Mouse (Mus musculus) lung, embryonic 15.5 days (tissue): Measurements from ENCODE around the gene Wdr24. TPM values are rescaled to one million over a fixed set of nuclear protein-coding genes. Genes with fewer than 3 reads are reported as not detected.
"Not testable (repeated sequence)": the region's sequence is repeated elsewhere in the genome, so short reads cannot be mapped to it uniquely, and the experiment has no call there.

Experiments
- ATAC-seq: fragments of 200-750 bp; cut with Nextera tagmentation; 2 replicates; pipeline ENCODE4 v1.8.0; 2017; ENCODE audit warnings: moderate number of reproducible peaks, borderline replicate concordance; ENCODE audit not compliant: low FRiP score, low TSS enrichment; ENCODE audit errors: extremely low read depth
- H3K27ac ChIP-seq: fragments of 300-500 bp; sonication (generic); 2 replicates; pipeline ENCODE4 v1.5.1; 2015; ENCODE audit warnings: moderate library complexity, mild to moderate bottlenecking, inconsistent platforms
- H3K27me3 ChIP-seq: fragments of 300-500 bp; sonication (generic); 2 replicates; pipeline ENCODE4 v1.6.1; 2015; ENCODE audit warnings: inconsistent platforms
- H3K36me3 ChIP-seq: fragments of 300-500 bp; sonication (generic); 2 replicates; pipeline ENCODE4 v1.6.1; 2015; ENCODE audit warnings: inconsistent platforms
- H3K4me1 ChIP-seq: fragments of 300-500 bp; sonication (generic); 2 replicates; pipeline ENCODE4 v1.6.1; 2015; ENCODE audit warnings: inconsistent platforms
- H3K4me2 ChIP-seq: fragments of 300-500 bp; sonication (generic); 2 replicates; pipeline ENCODE4 v1.6.1; 2015; ENCODE audit warnings: inconsistent platforms, mild to moderate bottlenecking, moderate library complexity
- H3K4me3 ChIP-seq: fragments of 300-500 bp; sonication (generic); 2 replicates; pipeline ENCODE4 v1.5.1; 2015; ENCODE audit warnings: mild to moderate bottlenecking, inconsistent platforms
- H3K9ac ChIP-seq: fragments of 300-500 bp; sonication (generic); 2 replicates; pipeline ENCODE4 v1.6.1; 2015; ENCODE audit warnings: inconsistent platforms
- H3K9me3 ChIP-seq: fragments of 300-500 bp; sonication (generic); 2 replicates; pipeline ENCODE4 v1.6.1; 2016; ENCODE audit warnings: inconsistent platforms
- WGBS: fragments of 180-500 bp; shearing (Covaris S2); methylation state at CpG from one replicate; pipeline ENCODE4 v1.1.7; 2015; 5-methylcytosine and 5-hydroxymethylcytosine counted together
- polyA plus RNA-seq: library from polyadenylated mRNA; unstranded; fragments of >200 nt; fragmentation: Nextera tagmentation; extraction: Ambion mirVana; gene quantifications from 2 replicates; pipeline ENCODE4 v1.2.1, GENCODE M21; 2015

Wdr24 gene
- polyA plus RNA-seq, 1 experiment from 2014 or later = 26.5 TPM

DNA sequence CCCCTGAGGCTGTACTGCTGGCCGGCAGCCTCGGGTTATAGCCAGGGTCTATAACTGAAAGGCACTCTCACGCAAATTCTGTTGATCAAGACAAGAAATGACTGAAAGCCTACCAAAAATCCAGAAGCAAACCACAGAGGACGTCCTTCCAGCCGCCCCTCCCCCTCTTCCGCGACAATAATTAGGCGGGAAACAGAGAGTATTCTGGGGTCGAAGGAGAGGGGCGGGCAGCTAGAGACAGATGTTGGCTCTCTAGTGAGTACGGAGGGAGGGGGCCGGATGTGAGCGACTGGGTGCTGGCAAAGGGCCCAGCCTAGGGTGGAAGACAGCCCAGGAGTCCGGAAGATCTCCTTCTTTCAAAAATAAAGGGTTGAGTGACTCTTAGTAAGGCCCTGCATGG, 30.8 kb upstream of the Wdr24 start, which contains the start of gene Fam173a:
Fam173a (minus strand) TSS at position 287 of the 400 bp plus-strand sequence.
- WGBS = 2% methylated on average over 14 of the region's 14 CpGs
- Histone ChIP-seq H3K27ac (peak within 1 kb of the TSS; percentile 99), H3K9ac (peak within 1 kb of the TSS; percentile 82), H3K4me1 (peaks cover 57% of the 10 kb centered on the region), H3K9me3 (no peaks in the 10 kb centered on the region), H3K4me2 (peak within 1 kb of the TSS; percentile 87), H3K27me3 (no peaks in the 10 kb centered on the region), H3K36me3 (peaks cover 20% of the 10 kb centered on the region), H3K4me3 (peak within 1 kb of the TSS; percentile 88)
- ATAC-seq = peak; percentile 82

DNA sequence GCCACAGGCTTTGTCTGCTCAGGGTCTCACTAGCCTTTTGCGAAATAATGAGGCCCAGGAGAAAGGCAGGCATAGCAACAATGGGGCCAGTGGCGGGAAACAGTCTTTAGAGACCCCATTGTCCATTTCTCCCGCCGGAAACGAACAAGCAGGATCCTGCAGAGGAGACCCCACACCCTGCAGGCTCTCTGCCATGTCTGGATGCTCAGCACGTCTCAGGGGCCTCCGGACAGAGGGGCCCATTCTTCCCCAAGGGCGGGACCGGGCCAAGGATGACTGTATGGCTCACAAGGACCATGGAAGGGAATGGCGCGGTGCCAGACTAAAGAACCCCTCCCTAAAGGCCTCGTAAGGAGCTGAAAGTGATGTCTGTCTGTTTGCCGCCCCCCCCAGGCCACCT, 29.2 kb upstream of the Wdr24 start:
- Histone ChIP-seq H3K36me3 (peaks cover 8% of the 10 kb centered on the region), H3K4me2 (no peak overlapping the region), H3K27me3 (no peaks in the 10 kb centered on the region), H3K4me3 (no peak overlapping the region), H3K27ac (peak overlapping the region; percentile 99; the same call in 1 of the 2 replicates), H3K9ac (no peak overlapping the region), H3K9me3 (no peaks in the 10 kb centered on the region), H3K4me1 (peaks cover 58% of the 10 kb centered on the region)
- no peak for ATAC-seq
- WGBS = 59% methylated on average over 13 of the region's 13 CpGs

DNA sequence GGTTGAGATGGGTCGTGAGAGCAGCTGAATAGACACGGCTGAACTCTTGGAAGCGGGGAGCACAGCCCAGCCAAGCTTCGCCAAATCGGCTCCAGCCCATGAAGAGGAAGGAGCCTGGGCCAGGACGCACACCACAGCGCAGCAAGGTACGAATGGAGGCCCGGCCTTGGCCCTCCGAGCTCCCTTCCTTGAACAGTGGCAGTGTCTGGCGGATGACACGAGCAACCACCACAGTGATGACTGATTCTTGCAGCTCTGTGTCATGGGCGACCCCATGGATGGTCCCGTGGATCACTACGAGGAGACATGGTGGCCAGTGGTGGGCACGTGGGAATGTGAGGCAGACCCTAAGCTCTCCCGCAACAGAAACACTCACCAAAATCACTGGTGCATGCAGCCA, 28.4 kb upstream of the Wdr24 start:
- Histone ChIP-seq H3K27me3 (no peaks in the 10 kb centered on the region), H3K36me3 (no peaks in the 10 kb centered on the region; the same call in 1 of the 2 replicates), H3K9ac (no peak overlapping the region), H3K27ac (no peak overlapping the region), H3K9me3 (no peaks in the 10 kb centered on the region), H3K4me1 (peaks cover 58% of the 10 kb centered on the region), H3K4me3 (0 out of 2 replicates have a peak overlapping the region, but pooled peaks have one; percentile 82), H3K4me2 (peak overlapping the region; percentile 97)
- no peak for ATAC-seq
- 84% methylated on average over 17 of the region's 17 CpGs for WGBS

DNA sequence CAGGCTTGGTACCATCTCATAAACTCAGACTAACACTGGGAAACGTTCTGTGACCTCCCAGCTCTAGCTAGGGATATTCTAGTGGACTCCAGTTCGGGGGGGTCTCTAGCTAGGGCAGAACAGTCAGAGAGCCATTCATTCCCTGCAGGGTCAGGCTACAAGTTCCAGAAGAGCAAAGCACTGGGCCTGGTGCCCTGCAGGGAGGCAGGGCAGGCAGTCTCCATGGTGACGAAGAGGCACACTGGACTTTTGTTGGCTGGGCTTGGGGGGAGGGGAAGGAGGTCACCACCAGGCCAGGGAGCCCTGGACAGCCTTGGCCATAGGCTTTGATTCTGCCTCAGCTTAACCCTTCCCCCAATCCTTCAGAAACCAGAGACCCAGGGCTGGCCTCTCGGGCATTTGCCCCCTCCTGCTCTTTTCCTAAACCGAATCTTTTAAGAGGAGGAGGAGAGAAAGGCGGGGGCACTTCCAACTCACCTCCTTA, 27.8 kb upstream of the Wdr24 start, which contains the start of gene AC134908.4:
AC134908.4 (minus strand) TSS at position 51 of the 484 bp plus-strand sequence.
- no peak for ATAC-seq

DNA sequence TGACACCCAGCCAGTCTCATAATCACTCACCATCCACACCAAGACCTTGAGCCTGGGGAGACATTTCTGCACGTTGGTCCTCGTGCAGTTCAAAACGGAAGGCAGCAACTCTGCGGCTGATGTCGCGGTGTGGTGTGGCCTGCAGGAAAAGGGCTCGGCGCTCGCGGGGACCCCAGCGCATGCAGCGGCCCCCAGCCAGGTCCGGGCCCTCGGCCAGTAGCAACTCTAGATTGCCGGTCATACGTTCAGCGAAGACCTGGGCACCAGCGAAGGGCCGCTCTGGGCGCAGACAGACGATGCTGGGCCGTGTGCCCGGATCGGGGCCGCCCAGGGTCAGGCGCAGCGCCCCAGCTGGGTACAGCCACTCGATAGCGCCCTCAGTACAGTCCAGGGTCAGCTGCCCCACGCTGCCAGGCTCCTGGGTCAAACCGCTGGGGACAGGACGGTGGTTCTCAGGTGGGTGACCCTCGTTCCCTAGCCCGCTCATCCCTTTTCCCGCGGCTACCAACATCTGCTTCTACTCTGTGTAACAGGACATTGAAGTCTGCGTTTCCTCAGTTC, 27.1 kb upstream of the Wdr24 start:
- Histone ChIP-seq H3K36me3 (no peaks in the 10 kb centered on the region), H3K27me3 (no peaks in the 10 kb centered on the region), H3K4me3 (peak overlapping the region; percentile 82), H3K9me3 (no peaks in the 10 kb centered on the region), H3K9ac (peak overlapping the region; percentile 70), H3K4me2 (peak overlapping the region; percentile 97), H3K27ac (0 out of 2 replicates have a peak overlapping the region, but pooled peaks have one; percentile 42), H3K4me1 (peaks cover 49% of the 10 kb centered on the region)
- 1% methylated on average over 37 of the region's 37 CpGs for WGBS
- ATAC-seq = no peak

More for the DNA sequence above, 27.8 kb upstream of the Wdr24 start, which contains the start of gene AC134908.4:
- Histone ChIP-seq H3K27me3 (no peaks in the 10 kb centered on the region), H3K4me2 (peak within 1 kb of the TSS; percentile 97), H3K4me1 (peaks cover 56% of the 10 kb centered on the region), H3K36me3 (no peaks in the 10 kb centered on the region), H3K27ac (0 out of 2 replicates have a peak within 1 kb of the TSS, but pooled peaks have one; percentile 42), H3K9ac (peak within 1 kb of the TSS; percentile 70), H3K9me3 (no peaks in the 10 kb centered on the region), H3K4me3 (peak within 1 kb of the TSS; percentile 82)
- WGBS = 15% methylated on average over 6 of the region's 6 CpGs

DNA sequence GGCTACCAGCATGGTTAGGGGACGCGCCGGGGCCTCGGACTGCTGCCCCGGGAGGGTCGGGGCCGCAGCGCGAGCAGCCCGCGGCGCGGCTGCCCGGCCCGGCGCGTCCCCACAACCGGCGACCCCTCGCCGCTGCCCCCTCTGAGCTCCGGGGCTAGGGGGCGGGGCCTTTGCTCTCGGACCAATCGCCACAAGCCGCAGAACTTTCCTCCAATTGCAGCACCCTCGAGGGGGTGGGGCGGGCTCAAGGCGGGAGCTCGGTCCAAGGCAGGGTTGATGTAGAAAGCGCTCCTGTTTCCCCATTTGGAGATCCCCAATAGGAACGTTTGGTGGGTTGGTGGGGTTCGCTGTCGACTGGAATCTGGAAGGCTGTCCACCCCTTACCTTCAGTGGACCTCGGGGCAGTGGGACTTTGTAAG, 26.5 kb upstream of the Wdr24 start, which contains the start of gene Metrn:
Metrn (minus strand) TSS at position 186 of the 419 bp plus-strand sequence.
- Histone ChIP-seq H3K9me3 (no peaks in the 10 kb centered on the region), H3K4me1 (peaks cover 46% of the 10 kb centered on the region), H3K9ac (peak within 1 kb of the TSS; percentile 70), H3K27ac (0 out of 2 replicates have a peak within 1 kb of the TSS, but pooled peaks have one; percentile 42), H3K4me3 (peak within 1 kb of the TSS; percentile 82), H3K36me3 (no peaks in the 10 kb centered on the region), H3K27me3 (no peaks in the 10 kb centered on the region), H3K4me2 (peak within 1 kb of the TSS; percentile 97)
- under 1% methylated on average over 35 of the region's 35 CpGs for WGBS
- peak; percentile 82 for ATAC-seq

DNA sequence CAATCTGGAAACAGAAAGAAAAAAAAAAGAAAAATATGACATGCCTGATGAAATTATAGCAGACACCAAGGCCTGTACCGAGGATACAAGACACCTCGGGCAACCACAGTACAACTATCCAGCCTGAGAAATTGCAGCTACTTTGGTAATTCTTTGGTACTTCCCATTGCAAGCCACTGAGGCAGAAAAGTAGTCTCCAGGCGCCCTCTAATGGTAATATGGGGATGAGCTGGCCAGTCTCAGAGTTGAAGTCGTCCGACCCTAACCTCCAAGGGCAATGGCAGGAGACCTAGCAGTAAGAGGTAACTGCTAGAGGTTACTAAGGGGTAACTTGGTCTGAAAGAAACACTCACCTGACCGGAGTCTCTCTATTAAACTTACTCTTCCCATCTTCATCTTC, 22.4 kb upstream of the Wdr24 start:
- no peak for ATAC-seq
- Histone ChIP-seq H3K36me3 (no peaks in the 10 kb centered on the region), H3K4me3 (no peak overlapping the region), H3K27me3 (no peaks in the 10 kb centered on the region; the same call in 1 of the 2 replicates), H3K4me2 (no peak overlapping the region), H3K4me1 (peaks cover 12% of the 10 kb centered on the region), H3K9me3 (no peaks in the 10 kb centered on the region), H3K27ac (no peak overlapping the region), H3K9ac (no peak overlapping the region)
- 8% methylated on average over 6 of the region's 6 CpGs for WGBS

DNA sequence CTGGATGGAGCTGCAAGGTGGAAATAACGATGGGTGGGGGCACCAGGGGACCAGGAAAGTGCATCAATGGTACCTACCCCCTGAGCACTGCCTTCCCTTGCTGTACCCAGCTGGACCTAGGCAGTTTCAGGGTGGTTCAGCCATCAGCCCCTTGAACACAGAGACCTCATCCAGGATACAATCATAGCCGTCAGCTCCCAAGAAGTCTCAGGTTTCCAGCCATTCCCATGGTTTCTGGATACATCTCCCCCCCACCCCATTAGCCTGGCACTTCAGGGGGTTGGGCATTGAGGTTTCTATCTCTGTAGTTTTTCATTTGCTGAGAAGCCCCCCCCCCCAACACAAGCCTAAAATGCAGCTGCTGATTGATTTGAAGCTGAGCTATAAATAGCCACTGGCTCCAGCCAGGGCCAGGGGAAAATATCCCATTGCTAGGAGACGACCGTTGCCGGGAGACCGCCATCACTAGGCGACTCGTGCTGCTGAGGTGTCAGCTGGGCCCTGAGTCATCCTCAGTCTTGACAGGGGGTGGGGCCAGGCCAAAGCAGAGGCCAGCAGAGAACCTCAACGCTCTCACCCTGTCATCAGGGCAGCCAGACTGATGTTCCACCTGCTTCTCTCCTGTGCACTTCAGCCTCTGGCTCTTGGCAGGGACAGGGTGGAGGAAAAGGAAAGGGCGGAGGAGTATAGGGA, 20.5 kb upstream of the Wdr24 start:
- H3K4me1 ChIP-seq = no peaks in the 10 kb centered on the region
- H3K4me3 ChIP-seq = no peak overlapping the region
- 9% methylated on average over 10 of the region's 10 CpGs for WGBS
- H3K27ac ChIP-seq = no peak overlapping the region
- H3K9ac ChIP-seq = no peak overlapping the region
- no peak overlapping the region for H3K4me2 ChIP-seq
- no peaks in the 10 kb centered on the region for H3K36me3 ChIP-seq
- peaks cover 2% of the 10 kb centered on the region for H3K27me3 ChIP-seq
- H3K9me3 ChIP-seq = no peaks in the 10 kb centered on the region
- ATAC-seq = no peak

DNA sequence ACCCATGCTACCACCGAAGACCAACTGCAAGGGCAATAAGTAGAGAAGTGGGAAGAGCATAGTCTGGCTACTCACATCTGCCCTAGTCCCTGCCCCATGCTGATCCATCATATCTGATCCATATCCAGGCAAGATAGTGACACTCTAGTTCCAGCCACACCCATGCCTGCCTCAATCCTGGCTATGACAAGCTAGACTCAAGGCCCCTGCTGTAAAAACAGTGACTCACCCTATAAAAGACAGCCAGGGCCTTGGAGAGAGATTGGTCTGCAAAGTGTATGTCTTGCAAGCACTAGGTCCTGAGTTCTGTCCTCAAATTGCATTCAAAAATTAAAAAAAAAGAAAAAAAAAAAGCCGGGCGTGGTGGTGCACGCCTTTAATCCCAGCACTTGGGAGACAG, 16.9 kb upstream of the Wdr24 start:
- 67% methylated on average over 4 of the region's 4 CpGs for WGBS
- Histone ChIP-seq H3K4me3 (no peak overlapping the region), H3K36me3 (no peaks in the 10 kb centered on the region), H3K4me2 (no peak overlapping the region), H3K4me1 (peaks cover 16% of the 10 kb centered on the region), H3K9me3 (no peaks in the 10 kb centered on the region), H3K9ac (no peak overlapping the region), H3K27me3 (peaks cover 37% of the 10 kb centered on the region), H3K27ac (no peak overlapping the region)
- ATAC-seq = no peak

DNA sequence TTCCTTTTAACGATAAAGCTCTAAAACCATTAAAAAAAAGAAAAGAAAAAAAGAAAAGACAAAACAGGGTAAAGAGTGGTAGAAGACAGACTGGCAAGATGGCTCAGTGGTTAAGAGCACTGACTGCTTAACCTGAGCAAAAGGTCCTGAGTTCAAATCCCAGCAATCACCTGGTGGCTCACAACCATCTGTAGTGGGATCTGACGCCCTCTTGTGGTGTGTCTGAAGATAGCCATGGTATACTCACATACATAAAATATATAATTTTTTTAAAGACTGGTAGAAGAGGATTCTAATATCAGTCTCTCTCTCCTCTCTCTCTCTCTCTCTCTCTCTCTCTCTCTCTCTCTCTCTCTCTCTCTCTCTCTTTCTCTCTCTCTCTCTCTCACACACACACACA, 16.0 kb upstream of the Wdr24 start:
- not testable (repeated sequence) for ATAC-seq, H3K4me3 ChIP-seq, H3K36me3 ChIP-seq, H3K27ac ChIP-seq, H3K9ac ChIP-seq, H3K4me2 ChIP-seq, H3K9me3 ChIP-seq
- 31% methylated on average over 2 of the region's 2 CpGs for WGBS
- Histone ChIP-seq H3K27me3 (peaks cover 46% of the 10 kb centered on the region), H3K4me1 (peaks cover 16% of the 10 kb centered on the region)

DNA sequence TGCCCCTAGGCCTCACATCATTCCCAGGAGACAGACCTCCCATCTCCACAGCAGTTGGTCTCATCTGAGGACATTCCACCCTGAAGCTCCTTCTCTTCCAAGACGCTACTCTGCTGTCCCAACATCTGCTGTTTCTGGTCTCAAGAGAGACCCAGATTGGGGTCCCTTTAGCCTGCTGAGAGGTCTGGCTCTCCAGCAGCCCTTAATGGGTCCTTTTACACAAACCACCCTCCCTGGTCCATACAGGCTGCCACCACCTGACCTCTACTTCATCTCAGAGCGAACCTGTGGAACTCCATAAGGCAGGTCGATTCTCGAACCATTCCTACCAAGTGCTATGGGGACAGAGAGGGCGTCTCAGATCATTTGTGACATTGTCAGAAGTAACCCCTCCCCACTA, 15.4 kb upstream of the Wdr24 start:
- H3K27ac ChIP-seq = no peak overlapping the region
- peak overlapping the region; percentile 94 for H3K4me2 ChIP-seq
- H3K9me3 ChIP-seq = no peaks in the 10 kb centered on the region
- H3K36me3 ChIP-seq = no peaks in the 10 kb centered on the region
- ATAC-seq = no peak
- peaks cover 50% of the 10 kb centered on the region for H3K27me3 ChIP-seq
- no peak overlapping the region; the same call in 1 of the 2 replicates for H3K4me3 ChIP-seq
- no peak overlapping the region for H3K9ac ChIP-seq
- WGBS = 32% methylated on average over 5 of the region's 5 CpGs
- H3K4me1 ChIP-seq = peaks cover 16% of the 10 kb centered on the region
